Mouse (Mus musculus) C2C12 (cell line): Measurements from ENCODE around the gene Prm1. TPM values are rescaled to one million over a fixed set of nuclear protein-coding genes. Genes with fewer than 3 reads are reported as not detected.

Experiments used
- H3K27me3 ChIP-seq: one replicate; pipeline ENCODE4 v1.6.1; 2011; ENCODE audit not compliant: control insufficient read depth, insufficient read depth, insufficient read length
- H3K36me3 ChIP-seq: one replicate; pipeline ENCODE4 v1.6.1; 2011; ENCODE audit not compliant: control insufficient read depth, insufficient read depth
- H3K4me3 ChIP-seq: one replicate; pipeline ENCODE4 v1.5.1; 2011; ENCODE audit warnings: mild to moderate bottlenecking, control low read depth; ENCODE audit not compliant: poor library complexity, insufficient read depth, severe bottlenecking
- H3K79me2 ChIP-seq: one replicate; pipeline ENCODE4 v1.6.1; 2011; ENCODE audit not compliant: control insufficient read depth, insufficient read depth
- H3K79me3 ChIP-seq: one replicate; pipeline ENCODE4 v1.6.1; 2011; ENCODE audit warnings: low read depth, control low read depth
- H3ac ChIP-seq: one replicate; pipeline ENCODE3; 2011; ENCODE audit warnings: low read depth; ENCODE audit not compliant: control insufficient read depth, insufficient read length
- CEBPB ChIP-seq: IDR thresholded peaks from one replicate; pipeline ENCODE4 v1.6.1; 2011; ENCODE audit warnings: low read depth, mild to moderate bottlenecking, control low read depth, moderate library complexity
- CTCF ChIP-seq: IDR thresholded peaks from one replicate; pipeline ENCODE4 v1.5.1; 2011; ENCODE audit not compliant: control insufficient read depth, insufficient read depth, insufficient read length
- FOSL1 ChIP-seq: IDR thresholded peaks from one replicate; pipeline ENCODE4 v1.8.0; 2011; ENCODE audit warnings: mild to moderate bottlenecking, low read length; ENCODE audit not compliant: poor library complexity, insufficient read depth, severe bottlenecking
- MAX ChIP-seq: IDR thresholded peaks from one replicate; pipeline ENCODE4 v1.6.1; 2011; ENCODE audit warnings: mild to moderate bottlenecking, control low read depth
- MYOD1 ChIP-seq: IDR thresholded peaks from one replicate; pipeline ENCODE4 v1.6.1; 2011; ENCODE audit warnings: low read depth; ENCODE audit not compliant: control insufficient read depth, insufficient read length
- MYOG ChIP-seq: IDR thresholded peaks from one replicate; pipeline ENCODE4 v1.6.1; 2011; ENCODE audit not compliant: control insufficient read depth, insufficient read length; ENCODE audit errors: extremely low read depth
- USF1 ChIP-seq: IDR thresholded peaks from one replicate; pipeline ENCODE4 v1.6.1; 2011; ENCODE audit warnings: low read depth, mild to moderate bottlenecking, control low read depth, moderate library complexity
- polyA plus RNA-seq: library from polyadenylated mRNA; unstranded; fragments of >200 nt; fragmentation: generic; extraction: Trizol; gene quantifications from one replicate; pipeline ENCODE4 v1.2.1, GENCODE M21; 2012; ENCODE audit warnings: missing spikeins

Prm1 gene
- polyA plus RNA-seq, 1 experiment = not detected

DNA sequence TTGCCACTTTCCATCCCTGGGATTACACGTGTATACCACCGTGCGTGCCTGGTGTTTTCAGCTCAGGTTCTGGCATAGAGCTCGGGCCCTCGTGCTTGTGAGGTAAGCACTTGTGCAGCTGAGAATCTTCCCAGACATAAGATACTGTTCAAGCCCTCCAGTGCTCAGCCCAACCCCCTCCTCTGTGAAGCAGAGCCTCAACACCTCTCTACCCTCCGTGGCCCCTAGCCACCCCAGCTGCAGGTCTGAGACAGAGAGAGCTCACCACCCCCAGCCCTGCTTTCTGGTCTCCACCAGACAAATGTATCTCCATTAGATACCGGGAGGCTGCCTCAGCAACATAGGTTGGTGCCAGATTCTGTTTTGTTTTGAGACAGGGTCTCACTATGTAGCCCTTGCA is 56.4 kb downstream of the Prm1 start:
- H3K79me2 ChIP-seq = no peaks in the 10 kb centered on the region
- H3K36me3 ChIP-seq = no peaks in the 10 kb centered on the region
- no peaks in the 10 kb centered on the region for H3K79me3 ChIP-seq
- TF ChIP-seq CEBPB (no peak), MYOG (no peak), USF1 (no peak), CTCF (no peak), MYOD1 (no peak), MAX (no peak), FOSL1 (no peak)
- no peaks in the 10 kb centered on the region for H3K27me3 ChIP-seq
- no peak overlapping the region for H3ac ChIP-seq
- no peak overlapping the region for H3K4me3 ChIP-seq

Other genes starting within 250 kb of the Prm1 start
- 4.6 TPM for gene Socs1, start 20.3 kb downstream of the Prm1 start, polyA plus RNA-seq
- gene Tnp2, start 17.2 kb downstream of the Prm1 start, polyA plus RNA-seq = not detected
- not detected for gene Prm3, start 14.9 kb downstream of the Prm1 start, polyA plus RNA-seq
- not detected for gene Prm2, start 9.7 kb downstream of the Prm1 start, polyA plus RNA-seq
- not detected for gene Gm11172, start 7.1 kb upstream of the Prm1 start, polyA plus RNA-seq
- gene Rmi2, start 29.2 kb upstream of the Prm1 start, polyA plus RNA-seq = 2.5 TPM